In the genomic region with DNA sequence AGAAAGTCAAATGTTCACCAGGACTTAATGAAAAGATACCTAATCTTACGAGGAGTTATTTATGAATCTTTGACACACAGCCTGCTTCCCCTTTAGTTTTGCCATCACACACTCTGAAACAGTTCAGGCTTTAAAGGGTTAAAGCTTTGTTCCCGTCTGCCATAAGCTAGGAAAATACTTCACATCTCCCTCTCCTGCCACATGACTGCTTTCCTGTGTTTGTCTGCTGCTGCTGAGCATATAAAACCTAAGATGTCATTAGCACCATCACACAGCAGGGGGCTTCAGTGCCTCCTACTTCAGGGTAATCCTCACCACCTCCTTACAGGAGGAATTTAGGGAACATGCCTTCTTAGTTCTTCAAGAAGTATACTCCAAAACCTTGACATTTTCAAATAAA, we compare ENCODE assay signal across 10 mouse cellular contexts. TPM values are rescaled to one million over a fixed set of nuclear protein-coding genes. Genes with fewer than 3 reads are reported as not detected.
DNase-seq lines count a peak whose midpoint lies in the region; ATAC-seq and TF ChIP-seq lines count a peak whose summit lies in the region.
"Had no signal": no experiment of that assay in that cellular context is flagged by ENCODE, and none has a peak within 500 bp of the region (broad histone marks: within the 10 kb centered on the region; RNA-seq: fewer than 3 reads in every experiment).

No protein-coding gene starts in this region.

- no peaks in the 10 kb centered on the region for H3K4me1 ChIP-seq in lung, embryonic 14.5 days (ENCODE audit: insufficient read depth)
- H3K4me1 ChIP-seq: stomach, embryonic 15.5 days had no signal

- no peak overlapping the region for H3K27ac ChIP-seq in lung, embryonic 14.5 days (ENCODE audit: low read depth)
- H3K27ac ChIP-seq: heart, embryonic 13.5 days; stomach, embryonic 15.5 days had no signal

- H3K4me2 ChIP-seq in lung, embryonic 14.5 days: no peak overlapping the region
- H3K4me2 ChIP-seq: heart, embryonic 13.5 days; stomach, embryonic 15.5 days had no signal

- H3K9me3 ChIP-seq in lung, embryonic 14.5 days (ENCODE audit: low read depth, low read length): peaks cover 2% of the 10 kb centered on the region; the same call in 1 of the 2 replicates
- H3K9me3 ChIP-seq: heart, embryonic 13.5 days; stomach, embryonic 15.5 days had no signal

- TF ChIP-seq POLR2A in brain, embryonic 14.5 days (IDR thresholded peaks at IDR 0.05; ENCODE audit: borderline replicate concordance, extremely low read depth, insufficient read depth, insufficient read length, poor library complexity, severe bottlenecking): no peak

- no peak for ATAC-seq in lung, embryonic 14.5 days (ENCODE audit: insufficient read depth)

- intact Hi-C loops in heart, postnatal 36 days (cut with DNase I): no loop called here

- TF ChIP-seq CTCF in lung, embryonic 14.5 days (IDR thresholded peaks at IDR 0.05; ENCODE audit: low read depth): peak; percentile 59
- TF ChIP-seq CTCF in brain, embryonic 14.5 days (IDR thresholded peaks at IDR 0.05; ENCODE audit: borderline replicate concordance, extremely low read depth, insufficient read depth, insufficient read length): peak; percentile 45; the same call in 1 of the 2 replicates

- WGBS in lung, embryonic 14.5 days: 26% methylated on average over 2 of the region's 2 CpGs

- no peaks in the 10 kb centered on the region for H3K36me3 ChIP-seq in lung, embryonic 14.5 days (ENCODE audit: insufficient read depth)
- H3K36me3 ChIP-seq: heart, embryonic 13.5 days; stomach, embryonic 15.5 days had no signal

- peaks cover 14% of the 10 kb centered on the region for H3K27me3 ChIP-seq in lung, embryonic 14.5 days (ENCODE audit: insufficient read depth, low read length)
- H3K27me3 ChIP-seq: stomach, embryonic 15.5 days had no signal

- H3K9ac ChIP-seq in lung, embryonic 14.5 days: no peak overlapping the region
- H3K9ac ChIP-seq: heart, embryonic 13.5 days; stomach, embryonic 15.5 days had no signal

- peak; percentile 56 for DNase-seq in lung, embryonic 14.5 days
- DNase-seq in lung, postnatal 4 days: no peak
- DNase-seq in brain, embryonic 14.5 days (ENCODE audit: low read depth): peak; percentile 90
- DNase-seq in embryo, embryonic 11 days: peak; percentile 76
- peak; percentile 82 for DNase-seq in mesoderm, embryonic 11.5 days (ENCODE audit: low read depth, low spot score)
- no peak for DNase-seq in heart, postnatal 36 days
- DNase-seq in kidney, postnatal 25 days: no peak

- no peak overlapping the region for H3K4me3 ChIP-seq in lung, embryonic 14.5 days (ENCODE audit: low read depth, low read length)
- H3K4me3 ChIP-seq: heart, embryonic 13.5 days; myocyte; stomach, embryonic 15.5 days had no signal

RNA-seq across cellular contexts. Expression of gene Cadm2, which starts 6.8 kb away (rescaled TPM):
- 0.51 and 0.66 TPM in 2 replicates for polyA plus RNA-seq in lung, embryonic 14.5 days (2014; fragmentation: Nextera tagmentation; extraction: Ambion mirVana)
- polyA plus RNA-seq in brain, embryonic 14.5 days (2012; rRNA removed): 20.5 and 29.2 TPM in 2 replicates
- total RNA-seq in heart, postnatal 36 days (2021): under 1 TPM; 0.22 to 0.60 TPM

Comparison
In these comparisons a context has a peak if more than half of its experiments do, and no peak if none do; other contexts are left out.
1. DNase-seq: peak in lung, embryonic 14.5 days (single experiment), brain, embryonic 14.5 days (single experiment), embryo, embryonic 11 days (single experiment) and mesoderm, embryonic 11.5 days (single experiment); none in lung, postnatal 4 days (0 of 2), heart, postnatal 36 days (0 of 2) and kidney, postnatal 25 days (0 of 2).
2. RNA of gene Cadm2, which starts 6.8 kb away (polyA plus RNA-seq): 20.5 to 29.2 TPM in brain, embryonic 14.5 days; 0.51 to 0.66 TPM in lung, embryonic 14.5 days; every median in the first group is over 10 times any median in the second.